Mouse (Mus musculus) gastrocnemius, adult 18-20 months (tissue): ENCODE data around the gene Hscb. TPM values are rescaled to one million over a fixed set of nuclear protein-coding genes. Genes with fewer than 3 reads are reported as not detected.
A peak's percentile ranks its signal among the peaks of the same experiment; 100 is the strongest.

ENCODE experiments used
- DNase-seq: peaks from one replicate; pipeline ENCODE4 v3.0.0; 2021; ENCODE audit warnings: low spot score
- total RNA-seq, 2 experiments: library from RNA; stranded (reverse); gene quantifications; 2 replicates each; pipeline ENCODE4 v1.2.3; 2021

Gene Hscb
- total RNA-seq, 2 experiments from 2014 or later, result 11.8 to 15.6 TPM

GRCm38 (mm10) chr5:110783150-110783549 is 56.4 kb downstream of the Hscb start:
- no peak for DNase-seq

DNA sequence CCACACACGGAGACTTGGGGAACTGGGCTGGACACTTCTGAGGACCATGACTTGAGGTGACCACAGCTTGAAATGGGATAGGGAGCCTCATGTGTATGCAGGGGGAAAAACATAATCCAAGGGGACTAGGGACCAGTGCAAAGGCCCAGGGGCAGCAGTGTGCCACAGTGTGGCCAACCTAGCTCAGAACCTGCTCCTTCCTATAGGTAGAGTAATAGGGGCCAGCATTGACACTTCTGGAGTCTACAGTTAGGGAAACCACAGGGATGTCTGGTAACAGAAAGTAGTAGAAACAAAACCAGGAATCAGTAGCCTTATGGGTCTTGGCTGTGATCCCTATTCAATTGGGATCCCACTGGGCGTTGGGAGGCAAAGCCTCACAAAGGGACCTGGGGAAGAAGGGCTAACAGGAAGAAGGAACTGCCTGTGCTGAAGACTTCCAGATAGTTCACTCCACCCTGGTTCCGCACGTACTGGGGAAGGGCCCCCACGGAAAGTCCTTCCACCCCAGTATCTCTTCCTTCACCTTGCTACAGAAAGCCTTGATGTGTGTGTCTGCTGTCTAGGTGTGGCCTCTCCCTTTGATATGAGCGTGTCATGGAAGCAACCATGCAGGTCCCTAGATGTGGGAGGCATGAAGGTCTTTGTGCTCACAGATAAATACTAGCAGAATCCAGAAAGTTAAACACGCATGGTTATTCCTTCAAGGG is 57.9 kb downstream of the Hscb start:
- no peak for DNase-seq

GRCm38 (mm10) chr5:110780761-110781528 is 58.6 kb downstream of the Hscb start:
- no peak for DNase-seq

DNA sequence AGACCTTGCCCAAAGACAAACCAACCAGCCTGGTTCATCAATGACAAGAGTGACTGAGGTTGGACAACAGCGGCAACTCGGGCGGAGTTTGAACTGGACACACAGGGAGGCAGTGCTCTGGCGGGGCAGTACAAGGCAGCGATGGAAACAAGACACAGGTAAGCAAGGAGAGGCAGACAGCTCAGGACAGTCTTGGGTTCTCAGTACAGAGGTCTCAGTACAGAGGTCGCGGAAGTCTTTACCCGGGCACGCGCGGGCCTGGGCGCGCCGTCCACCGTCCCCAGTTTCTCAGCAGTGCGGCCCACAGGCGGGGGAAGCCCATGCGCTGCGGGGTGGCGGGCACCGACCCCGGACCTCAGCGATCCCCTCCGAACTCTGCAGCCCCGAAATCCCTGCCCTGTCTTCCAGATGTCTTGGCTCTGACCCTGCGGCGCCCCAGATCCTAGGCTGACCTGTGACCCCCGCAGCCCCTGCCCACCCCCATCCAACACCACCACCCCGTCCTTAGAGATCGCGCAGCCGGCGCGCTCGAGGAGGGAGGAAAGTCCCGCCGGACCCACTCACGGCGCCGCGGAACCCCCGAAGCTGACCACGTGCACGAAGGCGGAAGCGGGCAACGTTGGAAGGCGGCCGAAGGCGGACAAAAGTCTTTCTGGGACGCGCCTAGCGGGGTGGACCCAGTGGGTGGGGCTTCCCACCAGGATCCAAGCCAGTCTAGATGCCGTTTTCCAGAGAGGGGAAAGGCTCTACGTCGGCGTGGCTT is 59.4 kb downstream of the Hscb start, which contains the start of gene Pus1:
TSS of gene Pus1 (minus strand) at position 662 of the 763 bp plus-strand sequence.
- peak; percentile 95 for DNase-seq

GRCm38 (mm10) chr5:110779276-110779997 is 60.1 kb downstream of the Hscb start:
- no peak for DNase-seq

Other genes starting within 250 kb of the Hscb start
- 10 to 100 TPM; 14.1 to 15.4 TPM for gene Noc4l, start 186.4 kb downstream of the Hscb start, total RNA-seq
- 1 to 10 TPM; 6.0 to 8.5 TPM for gene Ddx51, start 186.3 kb downstream of the Hscb start, total RNA-seq
- gene Ep400, start 69.1 kb downstream of the Hscb start, total RNA-seq, result 10 to 100 TPM; 21.2 to 24.9 TPM
- 10 to 100 TPM; 10.7 to 11.4 TPM for gene Pus1, start 59.1 kb downstream of the Hscb start, total RNA-seq
- 10 to 100 TPM; 57.4 to 66.1 TPM for gene Ulk1, start 29.7 kb downstream of the Hscb start, total RNA-seq
- gene Chek2, start 202 bp upstream of the Hscb start, total RNA-seq, result under 1 TPM; 0.76 to 0.80 TPM
- gene Ttc28, start 40.0 kb upstream of the Hscb start, total RNA-seq, result 10 to 100 TPM; 12.3 to 13.2 TPM